10 mouse cellular contexts compared by ENCODE assay signal in genomic region chr17:83782740-83783139, GRCm38 (mm10).
A peak's percentile ranks its signal among the peaks of the same experiment; 100 is the strongest.
DNase-seq lines count a peak whose midpoint lies in the region; ATAC-seq and TF ChIP-seq lines count a peak whose summit lies in the region.
"Had no signal": no experiment of that assay in that cellular context is flagged by ENCODE, and none has a peak within 500 bp of the region (broad histone marks: within the 10 kb centered on the region; RNA-seq: fewer than 3 reads in every experiment).

No protein-coding gene starts in this region.

- no peak overlapping the region for H3K9ac ChIP-seq in heart, embryonic 13.5 days
- no peak overlapping the region for H3K9ac ChIP-seq in kidney, embryonic 15.5 days

- intact Hi-C loops in heart, postnatal 10 days (cut with DNase I): no loop called here
- intact Hi-C loops in left cerebral cortex, adult 2 months (cut with DNase I): loop anchor here (5.0 kb wide), 1 partner anchor 195 kb away; no protein-coding TSS in a partner anchor
- intact Hi-C loops in heart, postnatal 36 days (cut with DNase I): no loop called here

- 0 out of 2 replicates have a peak overlapping the region, but pooled peaks have one; percentile 13 for H3K27ac ChIP-seq in heart, embryonic 13.5 days (replicated peaks)
- peak overlapping the region; percentile 58; the same call in 1 of the 2 replicates for H3K27ac ChIP-seq in left cerebral cortex, adult 2 months
- H3K27ac ChIP-seq in kidney, embryonic 15.5 days: no peak overlapping the region

- H3K27me3 ChIP-seq in heart, embryonic 13.5 days (replicated peaks): no peaks in the 10 kb centered on the region
- H3K27me3 ChIP-seq in kidney, embryonic 15.5 days: no peaks in the 10 kb centered on the region
- H3K27me3 ChIP-seq: megakaryocyte, embryonic 14.5 days had no signal

- H3K4me2 ChIP-seq in heart, embryonic 13.5 days: no peak overlapping the region
- H3K4me2 ChIP-seq in kidney, embryonic 15.5 days: no peak overlapping the region

- 0 out of 2 replicates have a peak, but pooled peaks cover 2% of the 10 kb centered on the region for H3K4me1 ChIP-seq in heart, embryonic 13.5 days
- no peaks in the 10 kb centered on the region for H3K4me1 ChIP-seq in kidney, embryonic 15.5 days

- H3K9me3 ChIP-seq in heart, embryonic 13.5 days: no peaks in the 10 kb centered on the region
- H3K9me3 ChIP-seq in kidney, embryonic 15.5 days (replicated peaks): no peaks in the 10 kb centered on the region
- H3K9me3 ChIP-seq: megakaryocyte, embryonic 14.5 days had no signal

- no peak for DNase-seq in heart, postnatal 10 days
- DNase-seq in NIH3T3 (ENCODE audit: low read depth): peak; percentile 74
- peak; percentile 46 for DNase-seq in fibroblast of lung, adult 2 months (ENCODE audit: low read depth)
- DNase-seq in left cerebral cortex, adult 2 months (ENCODE audit: extremely low spot score in 1 of 2, low spot score in 2 of 2): peak; percentile 33 to 44
- no peak for DNase-seq in retina, embryonic 14.5 days (ENCODE audit: low spot score)
- DNase-seq in heart, postnatal 36 days: no peak
- DNase-seq: adrenal gland, postnatal 25 days had no signal

- peaks cover 48% of the 10 kb centered on the region for H3K36me3 ChIP-seq in heart, embryonic 13.5 days
- peaks cover 17% of the 10 kb centered on the region for H3K36me3 ChIP-seq in kidney, embryonic 15.5 days

- 68% methylated on average over 5 of the region's 5 CpGs for WGBS in heart, embryonic 13.5 days
- 84% methylated on average over 5 of the region's 5 CpGs for WGBS in kidney, embryonic 15.5 days

- no peak for TF ChIP-seq CTCF in left cerebral cortex, adult 2 months (IDR thresholded peaks at IDR 0.05)

- H3K4me3 ChIP-seq in heart, embryonic 13.5 days: no peak overlapping the region
- no peak overlapping the region for H3K4me3 ChIP-seq in left cerebral cortex, adult 2 months
- no peak overlapping the region for H3K4me3 ChIP-seq in kidney, embryonic 15.5 days (replicated peaks)
- H3K4me3 ChIP-seq: megakaryocyte, embryonic 14.5 days had no signal

- ATAC-seq in heart, embryonic 13.5 days (ENCODE audit: extremely low read depth, insufficient number of reproducible peaks, low FRiP score, low TSS enrichment): no peak
- ATAC-seq in kidney, embryonic 15.5 days (replicated peaks; ENCODE audit: low FRiP score): no peak

Comparison
In these comparisons a context has a peak if more than half of its experiments do, and no peak if none do; other contexts are left out.
1. DNase-seq: peak in NIH3T3 (single experiment), fibroblast of lung, adult 2 months (single experiment) and left cerebral cortex, adult 2 months (2 of 2); none in heart, postnatal 10 days (0 of 2), retina, embryonic 14.5 days (single experiment) and heart, postnatal 36 days (0 of 2).